Mouse (Mus musculus): ENCODE measurements around the gene Ctnnd2. TPM values are rescaled to one million over a fixed set of nuclear protein-coding genes. Genes with fewer than 3 reads are reported as not detected.
"Not testable (repeated sequence)": the region's sequence is repeated elsewhere in the genome, so short reads cannot be mapped to it uniquely, and the experiment has no call there.

Ctnnd2 gene
- 0.81 and 1.5 TPM in 2 replicates for polyA plus RNA-seq (2012; rRNA removed)

DNA sequence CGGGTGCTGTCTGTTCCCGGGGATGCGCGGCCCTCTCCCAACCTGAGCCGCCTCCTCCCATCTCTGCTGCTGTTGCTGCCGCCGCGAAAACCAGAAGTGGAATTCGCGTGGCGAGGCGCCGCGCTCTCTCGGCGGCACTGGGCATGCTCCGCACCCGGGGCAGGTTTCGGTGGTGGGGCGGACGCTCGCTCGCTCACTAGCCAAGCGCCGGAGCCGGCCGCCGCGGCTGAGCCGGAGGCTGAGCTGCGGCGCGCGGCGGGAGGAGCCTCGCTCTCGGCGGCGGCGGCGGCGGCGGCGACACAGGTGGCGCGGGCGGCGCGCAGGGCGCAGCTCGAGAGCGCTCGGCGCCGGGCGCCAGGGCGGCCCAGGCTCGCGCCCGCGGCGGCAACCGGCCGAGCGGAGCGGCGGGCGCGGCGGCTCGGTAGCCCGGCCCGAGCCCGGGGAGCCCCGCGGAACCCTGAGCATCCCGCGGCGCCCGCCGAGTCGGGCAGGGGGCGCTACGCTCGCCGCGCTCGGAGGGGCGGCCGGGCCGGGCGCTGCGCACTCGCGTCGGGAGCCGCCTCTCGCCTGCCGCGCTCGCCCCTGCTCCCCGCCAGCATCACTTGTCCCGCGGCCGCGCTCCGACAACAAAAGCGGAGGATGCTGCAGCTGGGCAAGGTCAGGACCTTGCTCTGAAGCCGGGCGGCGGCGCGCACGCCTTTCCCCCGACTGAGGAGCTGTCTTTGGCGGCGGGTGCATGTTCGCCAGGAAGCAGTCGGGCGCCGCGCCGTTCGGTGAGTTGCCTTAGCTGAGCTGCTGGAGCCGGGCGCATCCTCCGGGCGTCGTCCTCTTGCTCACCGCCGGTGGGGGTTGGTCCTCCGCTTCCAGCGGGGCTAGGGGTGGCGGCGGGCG, at the start of gene Ctnnd2:
TSS of gene Ctnnd2 (plus strand) at position 203 of the 891 bp plus-strand sequence.
- DNase-seq (ENCODE audit: low read depth), result no peak

GRCm38 (mm10) chr15:30130705-30131104, 41.7 kb upstream of the Ctnnd2 start:
- DNase-seq (ENCODE audit: low read depth), result no peak

DNA sequence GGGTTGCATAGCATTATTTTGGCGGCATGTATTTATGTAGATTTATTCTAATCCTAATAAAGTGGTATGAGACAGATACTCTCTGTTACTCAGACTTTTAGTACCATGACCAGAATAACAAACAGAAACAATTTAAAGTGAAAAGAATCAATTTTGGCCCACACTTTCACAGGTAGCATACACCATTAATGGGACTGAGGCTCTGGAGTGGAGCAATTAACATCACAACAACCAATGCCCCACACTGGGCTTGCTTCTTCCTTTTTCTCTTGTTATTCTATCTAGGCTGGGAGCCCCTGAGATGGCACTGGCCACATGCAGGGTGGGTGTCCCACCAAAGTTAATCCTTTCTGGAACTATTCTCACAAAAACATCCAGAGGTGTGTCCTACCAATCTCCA, 32.8 kb upstream of the Ctnnd2 start:
- not testable (repeated sequence) for DNase-seq (ENCODE audit: low read depth)

DNA sequence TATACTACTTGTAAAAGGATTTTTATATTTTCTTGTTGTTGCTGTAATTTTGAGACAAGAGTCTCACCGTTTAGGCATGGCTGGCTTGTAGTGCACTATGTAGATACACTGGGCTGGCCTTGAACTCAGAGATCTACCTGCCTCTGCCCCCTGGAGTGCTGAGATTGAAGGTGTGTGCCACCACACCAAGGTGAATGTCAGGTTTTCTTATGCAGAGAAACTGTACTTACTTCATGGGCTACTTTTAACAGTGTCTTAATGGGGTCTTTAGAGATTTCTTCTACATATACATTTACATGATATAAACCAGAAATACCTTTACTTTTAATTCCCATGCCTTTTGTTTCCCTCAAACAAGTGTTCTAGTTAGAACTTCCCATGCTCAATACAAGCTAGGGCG, 27.0 kb upstream of the Ctnnd2 start:
- no peak for DNase-seq (ENCODE audit: low read depth)

DNA sequence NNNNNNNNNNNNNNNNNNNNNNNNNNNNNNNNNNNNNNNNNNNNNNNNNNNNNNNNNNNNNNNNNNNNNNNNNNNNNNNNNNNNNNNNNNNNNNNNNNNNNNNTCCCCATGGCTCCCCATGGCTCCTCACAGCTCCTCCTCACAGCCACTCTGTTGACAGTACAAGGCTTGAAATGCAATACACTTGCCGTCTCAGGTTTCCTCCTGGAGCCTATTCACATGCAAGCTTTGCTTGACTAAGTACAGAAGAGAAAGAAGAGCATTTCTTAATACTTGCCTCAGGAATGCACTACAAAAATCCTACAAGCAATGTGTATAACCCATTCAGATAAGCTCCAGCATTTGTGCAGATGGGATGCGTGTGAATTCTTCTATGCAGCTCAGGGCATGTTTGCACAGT, 20.2 kb upstream of the Ctnnd2 start:
- no peak for DNase-seq (ENCODE audit: low read depth)

DNA sequence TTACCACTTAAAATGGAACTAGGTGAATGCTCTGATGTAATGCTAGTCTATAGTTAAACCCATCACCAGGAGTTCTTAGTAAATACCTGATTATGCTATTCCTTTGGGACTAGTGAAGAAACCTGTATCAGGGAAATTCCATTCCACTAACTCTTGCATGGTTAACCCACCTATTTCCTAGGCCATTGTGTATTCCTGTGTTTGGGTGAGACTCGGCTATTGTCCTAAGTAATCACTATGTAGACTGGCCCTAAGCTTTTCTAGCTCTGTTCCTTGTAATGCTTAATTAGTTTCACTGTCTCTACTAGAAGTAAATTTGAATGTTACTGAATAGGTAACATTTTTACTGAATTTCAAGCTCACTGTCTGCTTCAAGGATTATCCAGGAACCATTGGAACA, 14.4 kb upstream of the Ctnnd2 start:
- no peak for DNase-seq (ENCODE audit: low read depth)

DNA sequence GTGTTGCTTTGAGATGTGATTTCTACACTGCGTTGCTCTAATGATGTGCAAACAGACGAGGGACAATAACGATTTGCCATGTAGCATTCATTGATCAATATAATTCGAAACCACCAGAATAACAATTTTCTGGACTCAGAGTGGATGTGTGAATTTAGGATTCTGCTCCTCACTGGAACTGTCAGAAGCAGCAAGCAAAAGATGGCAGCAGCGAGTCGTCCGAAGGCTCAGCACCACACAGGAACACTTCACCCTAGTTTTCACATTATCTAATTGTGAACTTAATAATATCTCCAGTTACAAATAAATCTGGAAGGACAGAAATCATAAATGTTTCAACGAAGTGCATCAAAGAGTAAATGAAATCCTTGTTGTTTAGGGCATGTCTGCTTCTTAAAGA, 2.4 kb upstream of the Ctnnd2 start:
- no peak for DNase-seq (ENCODE audit: low read depth)

- no peak for DNase-seq (ENCODE audit: low read depth)
Measured at GRCm38 (mm10) chr15:30171493-30172195, 749 bp upstream of the Ctnnd2 start.

DNA sequence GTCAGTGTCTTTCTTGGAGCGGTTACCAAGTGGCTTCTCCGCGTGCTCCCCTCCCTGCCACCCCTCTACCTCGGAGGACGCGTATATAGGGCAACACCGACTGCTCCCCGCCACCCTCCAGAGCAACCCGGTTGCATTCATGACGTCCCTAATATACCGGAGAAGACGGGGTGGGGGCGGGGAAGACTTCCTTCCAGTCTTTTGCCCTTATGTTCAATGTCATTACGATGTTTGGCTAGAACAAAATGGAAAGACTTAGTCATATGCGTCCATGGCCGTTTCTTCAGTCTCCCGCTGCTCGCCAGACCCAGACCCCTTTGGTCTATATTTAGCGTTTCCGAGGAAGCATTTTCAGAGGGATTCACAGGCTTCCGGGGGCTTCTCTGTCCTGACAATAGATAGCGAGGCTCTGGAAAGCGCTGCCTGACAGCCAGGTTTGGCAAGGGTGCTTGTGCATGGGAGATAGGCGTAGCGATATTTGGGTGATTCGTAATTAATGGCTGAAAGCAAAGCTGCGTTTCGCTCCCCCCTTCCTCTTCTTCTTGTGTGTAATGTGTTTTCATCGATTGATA, 1.1 kb downstream of the Ctnnd2 start:
- DNase-seq (ENCODE audit: low read depth), result no peak

GRCm38 (mm10) chr15:30174321-30174720, 1.9 kb downstream of the Ctnnd2 start:
- DNase-seq (ENCODE audit: low read depth), result no peak

DNA sequence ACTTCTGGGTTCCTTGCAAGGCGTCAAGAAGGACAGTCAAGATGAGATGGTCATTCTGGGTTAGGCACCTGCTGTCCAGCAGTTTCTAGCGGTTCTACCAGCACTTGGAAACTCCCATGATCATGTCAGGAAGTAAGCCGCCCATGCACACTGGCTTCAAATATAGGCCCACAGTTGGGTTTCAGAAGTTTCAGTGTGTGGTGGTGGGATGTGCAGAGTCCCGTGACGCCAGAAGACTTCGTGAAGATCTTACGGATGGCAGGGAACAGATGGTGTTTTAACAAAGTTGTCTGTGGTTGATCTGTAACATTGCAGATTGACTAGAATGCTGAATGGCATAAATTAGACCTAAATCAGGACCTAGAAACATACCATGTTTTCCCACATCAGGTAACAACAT, 11.6 kb downstream of the Ctnnd2 start:
- DNase-seq (ENCODE audit: low read depth), result no peak

GRCm38 (mm10) chr15:30190872-30191271, 18.5 kb downstream of the Ctnnd2 start:
- no peak for DNase-seq (ENCODE audit: low read depth)

GRCm38 (mm10) chr15:30191931-30192668, 19.7 kb downstream of the Ctnnd2 start:
- DNase-seq (ENCODE audit: low read depth), result no peak

GRCm38 (mm10) chr15:30198429-30198828, 26.0 kb downstream of the Ctnnd2 start:
- no peak for DNase-seq (ENCODE audit: low read depth)

DNA sequence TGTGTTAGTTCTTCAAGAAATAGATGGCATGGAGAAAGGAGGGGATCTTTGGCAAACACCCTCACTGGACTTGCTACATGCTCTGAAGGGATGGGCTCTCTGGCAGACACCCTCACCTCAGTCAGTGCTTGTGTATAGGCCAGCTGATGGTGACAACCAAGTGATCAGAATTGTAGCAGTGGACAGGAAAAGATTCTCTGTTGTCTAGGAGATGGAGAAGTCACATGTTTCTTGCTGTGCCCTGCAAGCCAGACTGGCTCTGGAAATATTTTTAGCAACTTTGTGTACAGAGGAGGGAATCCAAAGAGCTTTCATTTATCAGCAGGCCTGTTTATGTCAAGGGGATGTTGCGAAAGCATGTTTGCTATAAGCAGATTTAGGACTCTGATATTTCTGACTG, 27.4 kb downstream of the Ctnnd2 start:
- DNase-seq (ENCODE audit: low read depth), result no peak

DNA sequence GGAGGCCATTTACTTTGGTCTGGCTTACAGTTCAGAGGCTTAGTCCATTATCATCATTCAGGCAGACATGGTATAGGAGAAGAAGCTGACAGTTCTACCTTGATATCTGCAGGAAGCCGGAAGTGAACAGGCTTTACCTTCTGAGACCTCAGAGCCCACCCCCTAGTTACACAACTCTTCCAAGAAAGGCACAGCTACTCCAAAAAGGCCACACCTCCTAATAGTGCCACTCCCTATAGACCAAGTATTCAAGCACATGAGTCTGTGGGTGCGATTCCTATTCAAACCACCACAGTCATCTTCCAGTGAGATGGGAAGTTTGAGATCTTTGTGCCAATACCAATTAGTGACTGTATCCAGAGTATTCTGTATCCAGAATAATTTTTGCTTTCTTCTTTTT, 28.8 kb downstream of the Ctnnd2 start:
- DNase-seq (ENCODE audit: low read depth), result no peak

DNA sequence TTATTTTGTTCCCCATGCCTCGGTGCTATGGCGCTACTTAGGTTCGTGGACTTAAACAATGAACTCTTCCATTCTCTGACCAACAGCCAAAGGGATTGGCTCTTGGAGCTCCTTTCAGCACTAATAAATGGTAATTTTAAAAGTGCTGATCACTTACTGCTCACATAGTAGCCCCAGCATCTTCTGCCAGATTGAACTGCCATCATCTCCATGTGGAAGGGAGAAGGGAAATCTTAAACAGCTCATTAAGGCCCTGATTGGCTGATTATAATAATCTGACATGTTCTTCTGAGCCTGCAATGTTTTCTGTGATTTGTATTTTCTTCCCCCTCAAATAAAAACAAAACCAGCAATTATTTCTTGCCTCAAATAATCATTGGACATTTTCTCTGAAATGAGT, 29.2 kb downstream of the Ctnnd2 start:
- no peak for DNase-seq (ENCODE audit: low read depth)

- no peak for DNase-seq (ENCODE audit: low read depth)
Measured at GRCm38 (mm10) chr15:30212746-30213145, 40.4 kb downstream of the Ctnnd2 start.

GRCm38 (mm10) chr15:30215871-30216270, 43.5 kb downstream of the Ctnnd2 start:
- DNase-seq (ENCODE audit: low read depth), result no peak

DNA sequence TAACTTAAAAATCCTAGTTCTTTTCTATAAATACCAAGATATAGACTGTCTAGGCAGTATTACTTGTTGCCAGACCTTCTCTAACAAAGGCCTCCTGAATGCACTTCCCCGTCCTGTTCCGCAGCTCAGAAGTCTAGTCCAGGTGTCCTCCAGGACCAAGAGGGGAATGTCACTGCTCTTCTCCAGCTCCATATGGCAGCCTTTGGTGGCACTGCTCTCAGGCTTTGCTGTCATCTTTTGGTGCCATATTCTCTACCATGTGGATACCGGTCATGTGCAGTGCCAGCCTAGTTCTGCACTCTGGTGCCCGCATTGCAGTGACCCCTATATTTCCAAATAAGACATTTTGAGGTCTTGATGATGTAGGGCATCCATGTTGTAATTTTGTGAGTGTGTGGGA, 56.7 kb downstream of the Ctnnd2 start:
- no peak for DNase-seq (ENCODE audit: low read depth)

DNA sequence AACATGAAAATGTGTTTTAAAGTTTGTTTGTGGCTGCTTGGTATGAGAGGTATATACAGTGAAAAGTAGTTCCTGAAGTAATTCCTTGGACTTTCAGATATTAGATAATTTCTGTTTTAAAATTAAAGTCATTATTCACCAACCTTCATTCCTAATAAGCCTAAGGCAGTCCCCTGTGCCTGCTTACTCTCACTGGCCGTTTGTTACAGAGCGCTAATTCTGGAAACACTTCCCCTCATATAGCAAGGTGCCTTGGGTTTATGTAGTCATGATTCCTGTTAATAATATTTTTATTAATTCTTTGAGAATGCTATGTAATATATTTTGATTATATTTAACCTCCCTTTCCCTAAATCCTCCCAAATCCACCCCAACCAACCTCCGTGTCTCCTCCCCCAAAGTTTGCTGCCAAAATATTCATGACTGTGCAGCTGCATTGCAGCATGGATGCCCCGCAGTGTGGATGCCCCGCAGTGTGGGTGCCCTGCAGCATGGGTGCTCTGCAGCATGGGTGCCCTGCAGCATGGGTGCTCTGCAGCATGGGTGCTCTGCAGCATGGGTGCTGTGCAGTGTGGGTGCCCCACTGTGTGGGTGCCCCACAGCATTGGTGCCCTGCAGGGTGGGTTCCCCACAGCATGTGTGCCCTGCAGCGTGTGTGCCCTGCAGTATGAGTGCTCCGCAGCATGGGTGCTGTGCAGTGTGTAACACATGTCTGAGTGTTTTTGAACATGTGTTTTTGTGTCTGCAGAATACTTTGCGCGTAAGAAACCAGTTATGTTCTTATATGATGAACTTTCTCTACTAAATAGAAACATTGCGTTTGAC, 63.0 kb downstream of the Ctnnd2 start:
- DNase-seq (ENCODE audit: low read depth), result no peak
